In genomic region chr3:88501366-88502030, GRCm38 (mm10) we compare ENCODE assay signal across 8 mouse cellular contexts. TPM values are rescaled to one million over a fixed set of nuclear protein-coding genes. Genes with fewer than 3 reads are reported as not detected.
A peak's percentile ranks its signal among the peaks of the same experiment; 100 is the strongest.
DNase-seq lines count a peak whose midpoint lies in the region; ATAC-seq and TF ChIP-seq lines count a peak whose summit lies in the region.

No protein-coding gene starts in this region.

- H3K9me3 ChIP-seq in heart, embryonic 15.5 days (replicated peaks) = no peaks in the 10 kb centered on the region
- no peaks in the 10 kb centered on the region for H3K9me3 ChIP-seq in liver, postnatal 0 days (ENCODE audit: low read length)

- H3K36me3 ChIP-seq in heart, embryonic 15.5 days = no peaks in the 10 kb centered on the region
- H3K36me3 ChIP-seq in liver, postnatal 0 days (replicated peaks; ENCODE audit: insufficient read depth, low read length) = peaks cover 12% of the 10 kb centered on the region

- peak overlapping the region; percentile 88 for H3K27ac ChIP-seq in heart, embryonic 15.5 days
- peak overlapping the region; percentile 94 for H3K27ac ChIP-seq in liver, postnatal 0 days (ENCODE audit: low read depth)

- no peaks in the 10 kb centered on the region for H3K27me3 ChIP-seq in heart, embryonic 15.5 days
- no peaks in the 10 kb centered on the region for H3K27me3 ChIP-seq in liver, postnatal 0 days (ENCODE audit: insufficient read depth, low read length)

- TF ChIP-seq CTCF in liver, postnatal 0 days (IDR thresholded peaks at IDR 0.05; ENCODE audit: low read depth) = no peak

- no peak for TF ChIP-seq EP300 in liver, postnatal 0 days (IDR thresholded peaks at IDR 0.05; ENCODE audit: low read depth)

- H3K9ac ChIP-seq in heart, embryonic 15.5 days = peak overlapping the region; percentile 87
- peak overlapping the region; percentile 93 for H3K9ac ChIP-seq in liver, postnatal 0 days (replicated peaks)

- H3K4me3 ChIP-seq in heart, embryonic 15.5 days = peak overlapping the region; percentile 70
- H3K4me3 ChIP-seq in liver, postnatal 0 days (ENCODE audit: low read depth, low read length) = peak overlapping the region; percentile 88

- peak; percentile 94 for DNase-seq in heart, adult 11 months
- DNase-seq in heart, adult 18-20 months = no peak
- DNase-seq in ZHBTc4 (ENCODE audit: low read depth, low spot score) = peak; percentile 31
- peak; percentile 47 for DNase-seq in liver, postnatal 0 days
- no peak for DNase-seq in thymus, postnatal 14 days
- no peak for DNase-seq in yolk sac, embryonic 10.5 days (ENCODE audit: low spot score)
- no peak for DNase-seq in cerebellum, adult 8-10 months

- 50% methylated on average over 6 of the region's 6 CpGs for WGBS in heart, embryonic 15.5 days
- 42% methylated on average over 6 of the region's 6 CpGs for WGBS in liver, postnatal 0 days (ENCODE audit: insufficient replicate concordance)

- H3K4me2 ChIP-seq in heart, embryonic 15.5 days = peak overlapping the region; percentile 86
- peak overlapping the region; percentile 96 for H3K4me2 ChIP-seq in liver, postnatal 0 days (ENCODE audit: low read depth, low read length)

- H3K4me1 ChIP-seq in heart, embryonic 15.5 days (replicated peaks) = peaks cover 52% of the 10 kb centered on the region
- peaks cover 34% of the 10 kb centered on the region for H3K4me1 ChIP-seq in liver, postnatal 0 days (ENCODE audit: insufficient read depth)

- ATAC-seq in heart, embryonic 15.5 days (replicated peaks; ENCODE audit: insufficient number of reproducible peaks, insufficient read depth, low FRiP score, low read depth) = no peak
- ATAC-seq in liver, postnatal 0 days = peak; percentile 22

RNA-seq across cellular contexts. Expression of gene Lmna, which starts 8.3 kb away (rescaled TPM):
- 100 to 1,000 TPM; 113 to 129 TPM for total RNA-seq in heart, adult 18-20 months (2021)
- polyA plus RNA-seq in heart, embryonic 15.5 days (2015; fragmentation: Nextera tagmentation; extraction: Ambion mirVana) = 110 and 131 TPM in 2 replicates
- 68.4 and 73.4 TPM in 2 replicates for polyA plus RNA-seq in liver, postnatal 0 days (2015; fragmentation: Nextera tagmentation; extraction: Ambion mirVana)

RNA-seq across cellular contexts. Expression of gene Mex3a, which starts 30.7 kb away (rescaled TPM):
- total RNA-seq in heart, adult 18-20 months (2021) = under 1 TPM; 0.26 to 0.35 TPM
- polyA plus RNA-seq in heart, embryonic 15.5 days (2015; fragmentation: Nextera tagmentation; extraction: Ambion mirVana) = 6.5 and 8.0 TPM in 2 replicates
- polyA plus RNA-seq in liver, postnatal 0 days (2015; fragmentation: Nextera tagmentation; extraction: Ambion mirVana) = 0.37 and 0.51 TPM in 2 replicates

RNA-seq across cellular contexts. Expression of gene Sema4a, which starts 40.5 kb away (rescaled TPM):
- 1 to 10 TPM; 4.4 to 5.9 TPM for total RNA-seq in heart, adult 18-20 months (2021)
- 2.1 and 5.3 TPM in 2 replicates for polyA plus RNA-seq in heart, embryonic 15.5 days (2015; fragmentation: Nextera tagmentation; extraction: Ambion mirVana)
- polyA plus RNA-seq in liver, postnatal 0 days (2015; fragmentation: Nextera tagmentation; extraction: Ambion mirVana) = 27.3 and 30.0 TPM in 2 replicates

RNA-seq across cellular contexts. Expression of gene Rab25, which starts 46.6 kb away (rescaled TPM):
- total RNA-seq in heart, adult 18-20 months (2021) = under 1 TPM in 1 of 2 experiments, not detected in 1; 0.26 TPM
- 0.92 and 4.0 TPM in 2 replicates for polyA plus RNA-seq in heart, embryonic 15.5 days (2015; fragmentation: Nextera tagmentation; extraction: Ambion mirVana)
- polyA plus RNA-seq in liver, postnatal 0 days (2015; fragmentation: Nextera tagmentation; extraction: Ambion mirVana) = 0.13 and 0.29 TPM in 2 replicates

RNA-seq across cellular contexts. Expression of gene Lamtor2, which starts 51.4 kb away (rescaled TPM):
- 100 to 1,000 TPM; 102 to 104 TPM for total RNA-seq in heart, adult 18-20 months (2021)
- polyA plus RNA-seq in heart, embryonic 15.5 days (2015; fragmentation: Nextera tagmentation; extraction: Ambion mirVana) = 119 and 144 TPM in 2 replicates
- 104 and 106 TPM in 2 replicates for polyA plus RNA-seq in liver, postnatal 0 days (2015; fragmentation: Nextera tagmentation; extraction: Ambion mirVana)

Comparison
In these comparisons a context has a peak if more than half of its experiments do, and no peak if none do; other contexts are left out.
1. DNase-seq: peak in heart, adult 11 months (single experiment), ZHBTc4 (single experiment) and liver, postnatal 0 days (single experiment); none in heart, adult 18-20 months (0 of 2), thymus, postnatal 14 days (single experiment), yolk sac, embryonic 10.5 days (single experiment) and cerebellum, adult 8-10 months (single experiment).